Mouse (Mus musculus) CD8-positive naive resting alpha-beta T cell, adult 2 months (primary cell): Measurements from ENCODE around the gene AB124611.
"Not testable (repeated sequence)": the region's sequence is repeated elsewhere in the genome, so short reads cannot be mapped to it uniquely, and the experiment has no call there.

Experiments
- DNase-seq, 2 experiments: peaks; one replicate each; pipeline ENCODE4 v3.0.0; 2022; ENCODE audit warnings: low read depth in 2 of 2, low spot score in 2 of 2

Gene AB124611

GRCm38 (mm10) chr9:21518690-21519089, 7.3 kb upstream of the AB124611 start:
- DNase-seq, result not testable (repeated sequence)

GRCm38 (mm10) chr9:21525142-21525936, 637 bp upstream of the AB124611 start:
- no peak for DNase-seq

GRCm38 (mm10) chr9:21526634-21526944, 613 bp downstream of the AB124611 start:
- no peak for DNase-seq

GRCm38 (mm10) chr9:21527100-21527801, 1.3 kb downstream of the AB124611 start:
- DNase-seq, result no peak

- DNase-seq, result no peak
Observed at GRCm38 (mm10) chr9:21527917-21528324, 1.9 kb downstream of the AB124611 start.

GRCm38 (mm10) chr9:21536501-21536900, 10.5 kb downstream of the AB124611 start:
- no peak for DNase-seq

- no peak for DNase-seq
Observed at GRCm38 (mm10) chr9:21537009-21537408, 11.0 kb downstream of the AB124611 start.

GRCm38 (mm10) chr9:21539981-21540753, 14.2 kb downstream of the AB124611 start:
- DNase-seq, result no peak

- not testable (repeated sequence) for DNase-seq
Observed at GRCm38 (mm10) chr9:21542001-21542400, 16.0 kb downstream of the AB124611 start.

- no peak for DNase-seq
Observed at GRCm38 (mm10) chr9:21545351-21545915, 19.5 kb downstream of the AB124611 start.

- peak; percentile 99 to 100 for DNase-seq
Observed at GRCm38 (mm10) chr9:21545916-21546788, 20.2 kb downstream of the AB124611 start.

- no peak for DNase-seq
Observed at GRCm38 (mm10) chr9:21546789-21547074, 20.8 kb downstream of the AB124611 start, which contains the start of gene Carm1. Gene Carm1, plus strand, starts transcription at chr9:21546894.

- peak; percentile 15 to 28 for DNase-seq
Observed at GRCm38 (mm10) chr9:21547075-21547941, 21.3 kb downstream of the AB124611 start.

- no peak for DNase-seq
Observed at GRCm38 (mm10) chr9:21551049-21551448, 25.1 kb downstream of the AB124611 start.

GRCm38 (mm10) chr9:21553607-21554273, 27.8 kb downstream of the AB124611 start:
- no peak for DNase-seq

- no peak for DNase-seq
Observed at GRCm38 (mm10) chr9:21555198-21555742, 29.3 kb downstream of the AB124611 start.

- no peak for DNase-seq
Observed at GRCm38 (mm10) chr9:21556996-21557395, 31.0 kb downstream of the AB124611 start.

GRCm38 (mm10) chr9:21557556-21557955, 31.6 kb downstream of the AB124611 start:
- no peak for DNase-seq

GRCm38 (mm10) chr9:21558366-21558765, 32.4 kb downstream of the AB124611 start:
- DNase-seq, result no peak
